9 mouse cellular contexts compared by ENCODE assay signal in genomic region chr9:13633371-13633770, GRCm38 (mm10).
DNase-seq lines count a peak whose midpoint lies in the region; ATAC-seq lines count a peak whose summit lies in the region.
"Had no signal": no experiment of that assay in that cellular context is flagged by ENCODE, and none has a peak within 500 bp of the region (broad histone marks: within the 10 kb centered on the region; RNA-seq: fewer than 3 reads in every experiment).

No protein-coding gene starts in this region.

- H3K9ac ChIP-seq in embryonic facial prominence, embryonic 14.5 days (ENCODE audit: low read depth, low read length): no peak overlapping the region

- H3K4me3 ChIP-seq in embryonic facial prominence, embryonic 14.5 days (ENCODE audit: low read depth, low read length): no peak overlapping the region
- H3K4me3 ChIP-seq: left cerebral cortex, adult 2 months; megakaryocyte, embryonic 14.5 days had no signal

- peak; percentile 56 for DNase-seq in embryonic facial prominence, embryonic 14.5 days (ENCODE audit: low spot score)
- DNase-seq in gastrocnemius, postnatal 25 days: peak; percentile 44
- DNase-seq in heart, postnatal 4 days: peak; percentile 53
- peak; percentile 53 for DNase-seq in lung, postnatal 10 days
- no peak for DNase-seq in T-cell, adult 2 months (ENCODE audit: low spot score)
- DNase-seq in right cerebral cortex, postnatal 4 days: no peak
- DNase-seq in adrenal gland, postnatal 36 days: no peak

- 61% methylated on average over 1 of the region's 1 CpGs for WGBS in embryonic facial prominence, embryonic 14.5 days

- H3K4me1 ChIP-seq in embryonic facial prominence, embryonic 14.5 days (ENCODE audit: control insufficient read depth, insufficient read depth, low read length): peaks cover 25% of the 10 kb centered on the region

- ATAC-seq in embryonic facial prominence, embryonic 14.5 days (ENCODE audit: low read depth): no peak

- no peaks in the 10 kb centered on the region for H3K27me3 ChIP-seq in embryonic facial prominence, embryonic 14.5 days (replicated peaks; ENCODE audit: control insufficient read depth, insufficient read depth, low read length)

- H3K4me2 ChIP-seq in embryonic facial prominence, embryonic 14.5 days (ENCODE audit: low read depth, low read length): no peak overlapping the region

- H3K9me3 ChIP-seq in embryonic facial prominence, embryonic 14.5 days (ENCODE audit: control insufficient read depth, low read length): no peaks in the 10 kb centered on the region
- H3K9me3 ChIP-seq: megakaryocyte, embryonic 14.5 days had no signal

- peak overlapping the region; percentile 45; the same call in 1 of the 2 replicates for H3K27ac ChIP-seq in embryonic facial prominence, embryonic 14.5 days (replicated peaks; ENCODE audit: low read depth, low read length)
- H3K27ac ChIP-seq: left cerebral cortex, adult 2 months had no signal

- H3K36me3 ChIP-seq in embryonic facial prominence, embryonic 14.5 days (ENCODE audit: control insufficient read depth, insufficient read depth, low read length): no peaks in the 10 kb centered on the region

Comparison
In these comparisons a context has a peak if more than half of its experiments do, and no peak if none do; other contexts are left out.
1. DNase-seq: peak in embryonic facial prominence, embryonic 14.5 days (single experiment), gastrocnemius, postnatal 25 days (single experiment), heart, postnatal 4 days (single experiment) and lung, postnatal 10 days (single experiment); none in T-cell, adult 2 months (single experiment), right cerebral cortex, postnatal 4 days (single experiment) and adrenal gland, postnatal 36 days (0 of 2).